Mouse (Mus musculus): ENCODE measurements around the gene Snx30.

DNA sequence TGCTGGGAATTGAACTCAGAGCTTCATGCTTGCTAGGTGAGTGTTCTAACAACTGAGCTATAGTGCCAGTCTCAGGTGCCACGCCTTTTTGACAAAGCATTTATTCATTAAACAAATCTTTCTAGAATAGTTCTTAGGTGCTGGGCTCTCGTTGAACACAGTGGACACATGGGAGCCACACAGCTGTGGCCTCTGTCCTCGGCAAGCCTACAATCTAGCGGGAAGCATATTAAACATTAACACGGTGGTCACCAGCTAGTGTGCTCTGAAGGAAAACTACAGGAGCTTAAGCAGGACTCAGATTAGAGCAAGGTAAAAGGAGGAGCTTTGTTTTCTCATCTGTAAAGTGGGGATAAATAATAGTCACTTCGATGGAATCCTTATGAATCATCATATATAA is 101.5 kb downstream of the Snx30 start:
- TF ChIP-seq POLR2A (IDR thresholded peaks at IDR 0.05; ENCODE audit: insufficient read depth, low read depth, low read length) (no peak), CTCF (IDR thresholded peaks at IDR 0.05) (no peak)
